Mouse (Mus musculus) bone marrow macrophage, adult 2 months (primary cell): Measurements from ENCODE around the gene 1700086D15Rik.

Experiments used
- CTCF ChIP-seq: IDR thresholded peaks from 2 replicates; pipeline ENCODE4 v1.5.1; 2012; ENCODE audit warnings: low read depth, mild to moderate bottlenecking, low read length, moderate library complexity
- POLR2A ChIP-seq: IDR thresholded peaks from 2 replicates; pipeline ENCODE4 v1.6.1; 2012; ENCODE audit warnings: mild to moderate bottlenecking, low read depth, low read length, borderline replicate concordance

DNA sequence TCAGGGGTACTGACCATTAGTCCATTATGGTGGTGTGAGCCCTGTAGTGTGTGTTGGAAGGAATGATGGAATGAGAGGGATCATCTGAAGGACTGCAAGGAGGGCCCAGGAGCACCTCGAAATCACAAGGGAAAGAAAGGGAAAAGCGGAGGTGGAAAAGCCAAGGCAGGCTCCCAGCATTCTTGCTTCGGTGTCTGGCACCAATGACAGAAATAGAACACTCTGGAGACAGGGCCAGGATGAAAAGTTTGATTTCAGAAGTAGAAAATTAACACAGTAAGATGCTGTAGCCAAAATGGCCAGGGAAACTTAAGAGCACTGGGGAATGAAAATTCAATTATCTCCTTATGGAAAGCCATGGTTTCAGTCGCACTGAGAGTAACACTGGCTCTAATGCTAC lies 26.0 kb downstream of the 1700086D15Rik start:
- TF ChIP-seq CTCF, result no peak
- TF ChIP-seq POLR2A, result no peak
